In genomic region chrX:161908652-161909403, GRCm38 (mm10) we compare ENCODE assay signal across 8 mouse cellular contexts.
DNase-seq lines count a peak whose midpoint lies in the region; ATAC-seq and TF ChIP-seq lines count a peak whose summit lies in the region.

No protein-coding gene starts in this region.

- ATAC-seq in kidney, embryonic 15.5 days (replicated peaks; ENCODE audit: low FRiP score): peak; percentile 74
- peak; percentile 79 for ATAC-seq in midbrain, postnatal 0 days (ENCODE audit: low FRiP score)

- H3K4me2 ChIP-seq in kidney, embryonic 15.5 days: peak overlapping the region; percentile 84
- H3K4me2 ChIP-seq in midbrain, postnatal 0 days (ENCODE audit: low read depth, low read length, poor library complexity, severe bottlenecking): peak overlapping the region; percentile 62

- peaks cover 70% of the 10 kb centered on the region for H3K27me3 ChIP-seq in kidney, embryonic 15.5 days
- peaks cover 6% of the 10 kb centered on the region; the same call in 1 of the 2 replicates for H3K27me3 ChIP-seq in midbrain, postnatal 0 days (ENCODE audit: insufficient read depth, low read length)

- TF ChIP-seq CTCF in cortical plate, adult 2 months (IDR thresholded peaks at IDR 0.05; ENCODE audit: extremely low read depth, insufficient read depth, low read length): no peak
- TF ChIP-seq CTCF in midbrain, postnatal 0 days (IDR thresholded peaks at IDR 0.05): peak; percentile 19

- H3K4me3 ChIP-seq in kidney, embryonic 15.5 days (replicated peaks): peak overlapping the region; percentile 48
- peak overlapping the region; percentile 48 for H3K4me3 ChIP-seq in cortical plate, adult 2 months (ENCODE audit: insufficient read depth, low read length)
- peak overlapping the region; percentile 54 for H3K4me3 ChIP-seq in midbrain, postnatal 0 days (ENCODE audit: low read depth, low read length)

- no peak for TF ChIP-seq POLR2A in cortical plate, adult 2 months (IDR thresholded peaks at IDR 0.05; ENCODE audit: extremely low read depth, insufficient read depth, low read length)

- no peaks in the 10 kb centered on the region for H3K9me3 ChIP-seq in kidney, embryonic 15.5 days (replicated peaks)
- H3K9me3 ChIP-seq in midbrain, postnatal 0 days (ENCODE audit: low read length): no peaks in the 10 kb centered on the region

- intact Hi-C loops in gastrocnemius, postnatal 14 days (cut with DNase I; ENCODE audit: low total_unique reads): no loop called here
- intact Hi-C loops in left cerebral cortex, postnatal 25 days (cut with DNase I): no loop called here

- H3K4me1 ChIP-seq in kidney, embryonic 15.5 days: peaks cover 15% of the 10 kb centered on the region; the same call in 1 of the 2 replicates
- no peaks in the 10 kb centered on the region for H3K4me1 ChIP-seq in cortical plate, adult 2 months (ENCODE audit: control insufficient read depth, insufficient read depth, low read length)
- no peaks in the 10 kb centered on the region for H3K4me1 ChIP-seq in midbrain, postnatal 0 days (ENCODE audit: insufficient read depth, low read length)

- peak overlapping the region; percentile 27; the same call in 1 of the 2 replicates for H3K27ac ChIP-seq in kidney, embryonic 15.5 days
- no peak overlapping the region for H3K27ac ChIP-seq in cortical plate, adult 2 months (ENCODE audit: insufficient read depth, low read length)
- peak overlapping the region; percentile 84 for H3K27ac ChIP-seq in midbrain, postnatal 0 days (ENCODE audit: low read depth, low read length)

- peak overlapping the region; percentile 33; the same call in 1 of the 2 replicates for H3K9ac ChIP-seq in kidney, embryonic 15.5 days
- peak overlapping the region; percentile 68 for H3K9ac ChIP-seq in midbrain, postnatal 0 days (replicated peaks; ENCODE audit: low read length, poor library complexity, severe bottlenecking)

- WGBS in kidney, embryonic 15.5 days: 20% methylated on average over 48 of the region's 48 CpGs
- 23% methylated on average over 47 of the region's 48 CpGs for WGBS in midbrain, postnatal 0 days

- no peaks in the 10 kb centered on the region for H3K36me3 ChIP-seq in kidney, embryonic 15.5 days
- H3K36me3 ChIP-seq in midbrain, postnatal 0 days (ENCODE audit: insufficient read depth, low read length): no peaks in the 10 kb centered on the region

- DNase-seq in kidney, adult 18-20 months: no peak
- peak; percentile 14 for DNase-seq in gastrocnemius, postnatal 14 days
- DNase-seq in left cerebral cortex, postnatal 25 days (ENCODE audit: low spot score in 2 of 2): peak; percentile 20 to 31
- peak; percentile 38 for DNase-seq in midbrain, postnatal 0 days (ENCODE audit: low spot score)
- no peak for DNase-seq in T-cell, adult 2 months (ENCODE audit: low spot score)
- no peak for DNase-seq in urinary bladder, postnatal 14 days (ENCODE audit: low spot score)

Comparison
In these comparisons a context has a peak if more than half of its experiments do, and no peak if none do; other contexts are left out.
1. DNase-seq: peak in gastrocnemius, postnatal 14 days (single experiment), left cerebral cortex, postnatal 25 days (2 of 2) and midbrain, postnatal 0 days (single experiment); none in kidney, adult 18-20 months (single experiment), T-cell, adult 2 months (single experiment) and urinary bladder, postnatal 14 days (single experiment).
2. Peak in every context shown above with its lines, with median percentiles within 50 percentile points of each other: H3K4me3 ChIP-seq.